Mouse (Mus musculus): ENCODE measurements around the gene Pank4. TPM values are rescaled to one million over a fixed set of nuclear protein-coding genes. Genes with fewer than 3 reads are reported as not detected.
A peak's percentile ranks its signal among the peaks of the same experiment; 100 is the strongest.

The Pank4 gene
- total RNA-seq, 2 experiments from 2014 or later = 40.9 to 42.8 TPM

- DNase-seq = no peak
- intact Hi-C loops (cut with DNase I) = no loop called here
These were observed 43.7 kb downstream of the Pank4 start for GRCm38 (mm10) chr4:155007641-155008040.

DNA sequence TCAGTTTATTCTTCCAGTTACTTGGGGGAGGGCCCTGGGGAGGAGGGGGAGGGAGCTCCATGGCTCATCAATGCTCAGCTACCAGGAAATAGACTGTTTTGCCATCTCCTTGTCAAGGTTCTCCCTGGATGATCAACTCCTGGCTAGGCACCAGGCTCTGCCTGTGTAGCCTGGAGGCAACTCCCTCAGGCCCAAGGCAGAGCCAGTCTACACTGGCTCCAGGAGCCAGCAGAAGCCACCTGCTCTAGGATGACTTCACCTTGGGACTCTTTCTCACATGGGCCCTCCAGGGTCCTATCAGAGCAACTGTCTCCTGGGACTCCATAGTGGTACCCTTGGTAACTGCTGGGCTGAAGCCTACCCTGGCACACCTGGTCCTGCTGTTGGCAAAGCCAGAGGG is 44.2 kb downstream of the Pank4 start:
- DNase-seq = no peak
- intact Hi-C loops (cut with DNase I) = no loop called here

DNA sequence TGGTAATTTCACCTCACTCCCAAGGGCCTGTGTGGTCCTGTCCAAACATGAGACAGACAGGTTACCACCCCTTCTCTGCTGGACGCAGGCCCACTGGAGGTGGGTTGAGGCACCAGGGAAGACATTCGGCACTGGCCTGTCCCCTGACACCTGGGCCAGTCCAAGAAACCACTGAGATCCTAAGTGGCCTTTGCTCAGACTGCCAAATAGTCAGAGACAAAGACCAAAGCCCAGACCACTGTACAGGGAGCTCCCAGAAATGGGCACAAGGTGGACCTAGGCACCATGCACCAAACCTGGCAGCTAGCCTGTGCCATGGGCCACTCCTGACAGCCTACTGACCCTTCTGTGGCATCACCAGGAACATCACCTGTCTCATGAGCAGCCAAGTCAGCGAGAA is 45.3 kb downstream of the Pank4 start:
- intact Hi-C loops (cut with DNase I) = no loop called here
- DNase-seq = no peak

DNA sequence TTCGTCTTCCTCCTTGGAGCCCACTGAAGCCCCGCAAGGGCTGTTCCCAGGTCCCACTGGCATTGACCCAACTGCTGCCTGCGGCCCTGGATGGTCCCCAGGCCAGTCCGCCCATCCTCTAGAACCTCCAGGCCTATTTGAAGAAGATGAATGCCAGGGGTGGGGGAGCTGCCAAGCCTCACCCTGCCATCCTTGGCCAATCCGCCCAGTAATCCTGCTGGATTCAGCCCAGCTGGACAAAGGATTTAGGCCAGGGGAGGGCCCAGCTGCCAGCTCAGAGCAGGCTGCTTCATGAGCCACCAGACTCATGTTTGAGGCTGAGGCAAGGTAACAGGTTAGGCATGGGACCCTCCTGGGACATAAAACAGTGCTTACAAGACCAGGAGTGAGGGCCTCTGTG is 46.9 kb downstream of the Pank4 start:
- intact Hi-C loops (cut with DNase I) = no loop called here

DNA sequence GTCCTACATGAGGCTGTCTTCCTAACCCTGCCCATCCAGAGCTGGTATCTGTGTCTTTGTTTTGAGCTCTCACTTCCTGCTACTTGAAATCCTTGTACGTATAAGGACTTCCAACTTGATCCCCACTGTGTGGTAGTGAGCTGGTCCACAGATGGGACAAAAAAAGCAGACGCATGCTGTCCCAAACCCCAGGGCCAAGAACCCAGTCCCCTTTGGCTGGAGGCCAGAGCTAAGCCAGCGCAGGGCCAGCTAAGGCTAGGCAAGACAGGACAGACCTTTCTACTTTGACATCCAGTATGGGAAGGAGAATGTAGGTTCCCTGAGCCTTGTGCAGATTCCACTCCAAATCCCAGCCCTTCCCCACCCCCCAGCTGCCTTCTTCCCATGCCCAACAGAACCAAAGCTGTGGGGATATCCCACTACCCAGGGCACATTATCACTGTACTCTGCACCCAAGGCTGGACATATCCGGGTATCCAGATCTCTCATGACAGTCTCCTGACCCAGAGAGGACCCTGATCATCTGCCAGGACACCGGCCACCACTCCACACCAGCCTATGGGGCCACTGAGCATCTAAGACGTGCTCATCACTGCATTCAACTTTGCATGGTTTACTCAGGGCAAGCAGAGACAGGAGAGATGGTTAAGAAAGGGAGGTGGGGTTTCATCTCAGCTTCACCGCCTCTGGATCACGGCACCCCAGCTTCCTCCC is 47.5 kb downstream of the Pank4 start:
- no peak for DNase-seq
- intact Hi-C loops (cut with DNase I) = no loop called here

More for the DNA sequence above, 46.9 kb downstream of the Pank4 start:
- peak in 1 of 2 experiments; percentile 6 for DNase-seq

GRCm38 (mm10) chr4:155012115-155012514 is 48.2 kb downstream of the Pank4 start:
- intact Hi-C loops (cut with DNase I) = no loop called here
- no peak for DNase-seq

DNA sequence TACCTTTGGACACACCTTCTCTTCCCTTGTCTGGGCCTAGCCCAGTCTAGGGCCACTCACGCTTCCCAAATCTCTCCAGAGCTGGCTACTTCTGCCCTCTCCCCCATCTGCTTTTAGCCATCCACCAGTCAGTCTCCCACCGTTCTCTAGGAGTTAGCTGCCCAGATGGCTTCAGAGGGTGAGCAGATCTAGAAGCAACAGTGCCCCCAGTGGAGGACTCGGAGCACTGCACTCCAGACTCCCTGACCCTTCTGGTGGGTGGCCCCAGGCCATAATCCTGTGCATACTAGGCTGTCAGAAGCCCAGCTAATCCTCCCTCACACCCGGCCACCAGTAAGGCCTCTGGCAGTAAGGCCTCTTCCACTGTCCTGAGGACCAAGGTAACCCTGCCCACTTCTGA is 48.9 kb downstream of the Pank4 start:
- intact Hi-C loops (cut with DNase I) = no loop called here
- DNase-seq = peak; percentile 60 to 63

DNA sequence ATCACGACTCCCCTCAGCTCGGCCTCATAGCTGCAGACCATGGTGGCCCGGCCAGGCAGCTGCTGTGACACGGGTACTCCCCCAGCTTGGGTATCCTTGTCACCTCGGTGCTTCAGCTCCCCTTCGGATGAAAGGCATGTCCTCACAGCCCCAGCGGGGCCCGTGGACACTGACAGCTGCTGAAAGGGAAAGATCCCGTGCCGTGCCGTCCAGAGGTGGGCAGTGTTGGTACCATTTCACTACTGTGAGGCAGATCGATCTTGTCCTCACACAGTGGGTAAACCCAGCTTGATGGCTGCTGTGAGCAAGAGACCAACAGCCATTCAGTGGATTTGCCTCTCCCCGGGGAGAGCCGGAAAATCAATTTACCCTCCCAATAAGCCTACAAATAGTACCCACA is 50.3 kb downstream of the Pank4 start:
- no peak for DNase-seq
- intact Hi-C loops (cut with DNase I) = no loop called here

DNA sequence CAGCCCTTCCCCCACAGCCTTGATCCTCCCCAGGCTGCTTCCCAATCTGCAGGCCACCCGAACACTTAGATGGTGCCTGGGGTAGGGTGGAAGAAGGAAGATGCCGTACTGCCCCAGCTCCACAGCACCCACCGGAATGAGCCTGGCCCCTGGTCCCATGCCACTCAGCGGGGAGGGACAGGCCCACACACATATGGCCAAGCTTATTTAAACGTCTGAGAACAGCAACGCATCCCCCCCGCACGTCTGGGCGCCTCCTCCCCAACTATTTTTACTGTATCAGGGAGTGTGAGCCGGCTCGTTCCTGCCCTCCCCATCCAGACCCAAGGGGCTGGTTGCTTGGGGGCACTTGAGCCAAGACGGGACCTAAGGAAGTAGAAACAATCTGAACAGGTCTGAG is 50.9 kb downstream of the Pank4 start:
- intact Hi-C loops (cut with DNase I) = no loop called here
- DNase-seq = no peak

GRCm38 (mm10) chr4:155015550-155015949 is 51.6 kb downstream of the Pank4 start:
- no peak for DNase-seq
- intact Hi-C loops (cut with DNase I) = no loop called here

- no peak for DNase-seq
- intact Hi-C loops (cut with DNase I) = no loop called here
These were observed 52.9 kb downstream of the Pank4 start for GRCm38 (mm10) chr4:155016807-155017206.

DNA sequence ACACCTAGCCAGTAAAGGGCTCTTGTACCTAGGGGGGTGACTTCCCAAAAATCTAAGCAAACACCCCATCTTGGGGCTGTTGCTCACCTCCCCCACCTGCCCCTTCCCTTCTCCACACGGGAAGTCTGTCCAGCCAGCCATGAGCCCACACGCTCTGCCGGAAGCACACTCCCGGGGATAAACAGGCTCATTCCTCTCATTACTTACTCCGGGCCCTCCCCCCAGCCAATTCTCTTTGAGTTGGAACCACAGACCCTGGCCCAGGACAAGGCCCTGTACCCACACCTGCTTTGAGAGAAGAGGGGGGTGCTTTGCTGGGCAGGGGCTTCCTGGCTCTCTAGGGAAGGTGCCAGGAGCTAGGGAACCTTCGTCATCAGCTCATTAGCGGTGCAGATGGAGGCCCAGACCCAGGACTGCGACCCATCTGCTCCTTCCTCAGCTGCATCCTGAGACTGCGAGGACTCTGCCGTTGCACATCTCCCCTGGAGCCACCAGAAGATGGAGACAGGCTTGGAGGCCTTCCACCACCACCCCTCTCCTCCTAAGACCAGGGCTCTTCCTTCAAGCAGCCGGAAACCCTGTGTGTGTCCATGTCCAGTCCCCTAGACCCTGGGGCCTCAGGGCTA is 53.4 kb downstream of the Pank4 start:
- intact Hi-C loops (cut with DNase I) = no loop called here
- DNase-seq = no peak

GRCm38 (mm10) chr4:155018066-155018465 is 54.1 kb downstream of the Pank4 start:
- no peak for DNase-seq
- intact Hi-C loops (cut with DNase I) = no loop called here

DNA sequence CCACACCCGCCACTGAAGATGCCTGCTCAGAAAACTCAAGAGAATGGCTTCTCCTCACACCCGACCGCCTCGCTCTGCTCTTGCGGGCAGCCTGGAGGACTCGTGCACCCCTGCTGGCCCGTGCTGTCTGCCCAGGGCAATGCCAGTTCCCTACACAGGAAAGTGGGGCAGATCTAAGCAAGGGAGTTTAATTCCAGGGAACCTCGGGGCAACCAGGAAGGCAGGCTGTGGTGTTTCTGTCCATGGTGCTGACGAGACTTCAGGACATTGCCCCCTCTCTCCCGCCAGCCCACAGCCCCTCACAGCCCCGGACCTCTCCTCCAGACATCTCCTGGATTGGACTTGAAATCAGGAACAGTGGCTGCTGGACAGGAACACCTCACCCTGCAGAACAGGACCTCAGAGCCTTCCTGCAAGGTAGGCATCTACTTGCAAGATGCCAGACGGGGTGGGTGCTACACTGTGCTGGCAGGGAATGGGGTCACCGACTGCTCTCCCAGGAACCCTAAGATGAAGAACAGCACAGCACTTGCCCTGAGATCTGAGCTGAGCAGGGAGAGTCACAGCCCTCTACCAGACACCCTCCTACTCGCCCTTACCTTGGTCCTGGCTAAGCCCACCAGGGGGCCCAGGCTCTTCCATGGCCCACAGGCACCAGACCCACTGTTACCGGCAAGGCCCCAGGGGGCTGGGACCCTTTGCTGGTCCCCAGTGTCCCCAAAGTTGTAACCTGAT is 54.8 kb downstream of the Pank4 start:
- DNase-seq = peak; percentile 10 to 20
- intact Hi-C loops (cut with DNase I) = no loop called here

DNA sequence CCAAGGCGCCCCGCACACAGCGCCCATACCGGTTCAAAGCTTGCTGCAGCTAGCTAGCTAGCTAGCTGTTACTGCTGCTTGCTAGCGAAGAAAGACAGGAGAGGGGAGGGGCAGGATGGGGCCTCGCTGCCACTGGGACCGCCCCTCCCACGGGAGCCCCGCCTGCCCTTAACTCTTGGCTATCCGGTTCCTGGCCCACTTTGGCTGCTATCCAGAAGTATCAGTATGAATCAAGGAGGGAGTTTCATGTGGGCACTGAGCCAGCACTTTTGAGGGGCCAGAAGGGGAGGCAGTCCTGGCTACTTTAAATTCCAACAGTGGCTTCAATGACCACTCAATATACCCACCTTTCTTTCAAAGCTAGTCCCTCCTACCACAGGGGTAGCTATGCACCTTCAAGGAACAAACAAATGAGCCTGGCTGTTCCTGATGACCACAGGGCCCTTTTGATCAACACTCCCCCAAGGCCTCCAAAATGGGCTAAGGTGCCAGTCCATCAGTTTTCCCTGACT is 55.5 kb downstream of the Pank4 start:
- intact Hi-C loops (cut with DNase I) = no loop called here
- peak in 1 of 2 experiments; percentile 7 for DNase-seq

- DNase-seq = no peak
These were observed 56.2 kb downstream of the Pank4 start for GRCm38 (mm10) chr4:155020141-155020540.

DNA sequence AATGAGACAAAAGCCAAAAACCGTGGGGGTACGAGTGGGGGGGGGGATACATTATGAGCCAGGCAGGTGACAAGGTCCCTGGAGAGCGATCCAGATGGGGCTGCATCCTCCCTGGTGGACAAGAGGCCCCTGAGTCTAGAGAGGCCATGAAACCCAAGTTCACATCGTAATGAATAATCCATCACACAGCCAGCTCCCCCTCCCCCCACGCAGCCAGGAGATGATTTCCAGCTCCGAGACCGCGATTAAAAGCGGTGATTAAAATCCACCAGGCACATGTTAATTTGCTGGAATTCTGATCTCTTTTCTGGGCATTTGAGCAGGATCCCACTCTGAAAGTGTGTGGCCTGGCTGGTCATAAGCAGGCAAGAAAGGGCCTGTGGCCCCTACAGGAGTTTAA is 56.9 kb downstream of the Pank4 start:
- intact Hi-C loops (cut with DNase I) = no loop called here
- DNase-seq = no peak

More at GRCm38 (mm10) chr4:155020141-155020540, 56.2 kb downstream of the Pank4 start:
- intact Hi-C loops (cut with DNase I) = no loop called here

DNA sequence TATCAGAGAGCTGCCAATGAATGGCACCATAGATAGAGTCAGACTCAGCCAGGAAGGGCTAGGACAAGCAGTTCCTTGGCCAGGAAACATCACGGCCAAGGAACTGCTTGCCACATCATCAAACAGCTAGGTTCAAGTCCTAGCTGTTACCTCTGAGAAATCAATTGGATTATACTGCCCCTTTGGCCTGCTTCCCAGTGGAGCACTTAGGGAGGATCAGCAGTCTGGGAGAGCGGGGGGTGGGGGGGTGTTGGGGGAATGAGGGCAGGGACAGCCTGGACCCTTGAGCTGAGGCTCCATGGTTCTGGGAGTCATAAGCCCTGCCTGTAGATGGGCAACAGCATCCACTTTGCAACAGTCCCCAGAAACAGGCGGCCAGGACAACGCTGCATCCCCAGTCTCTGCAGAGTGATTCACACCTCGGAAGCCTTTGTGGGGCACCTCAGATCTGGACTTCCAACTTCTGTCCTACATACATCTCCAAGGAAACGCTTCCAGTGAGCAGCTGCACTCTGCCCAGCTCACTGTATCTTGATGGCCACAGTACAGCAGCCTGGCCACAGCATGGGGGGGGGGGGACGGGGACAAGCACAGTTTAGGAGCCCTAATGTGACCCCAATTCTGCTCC is 58.4 kb downstream of the Pank4 start:
- no peak for DNase-seq
- intact Hi-C loops (cut with DNase I) = no loop called here

GRCm38 (mm10) chr4:155024170-155025010 is 60.5 kb downstream of the Pank4 start:
- no peak for DNase-seq
- intact Hi-C loops (cut with DNase I) = no loop called here

Data from heart, postnatal 36 days (tissue).